Mouse (Mus musculus): ENCODE data around the gene Sdr42e1. TPM values are rescaled to one million over a fixed set of nuclear protein-coding genes. Genes with fewer than 3 reads are reported as not detected.
A peak's percentile ranks its signal among the peaks of the same experiment; 100 is the strongest.

The Sdr42e1 gene
- polyA plus RNA-seq, 1 experiment: 5.8 TPM

GRCm38 (mm10) chr8:117701246-117701645, 27.8 kb upstream of the Sdr42e1 start:
- 82% methylated on average over 8 of the region's 8 CpGs for WGBS
- TF ChIP-seq POLR2A (IDR thresholded peaks at IDR 0.05; ENCODE audit: borderline replicate concordance, insufficient read depth, low read length): no peak
- TF ChIP-seq CTCF (IDR thresholded peaks at IDR 0.05; ENCODE audit: borderline replicate concordance, insufficient read depth, low read depth, low read length): no peak
- H3K27me3 ChIP-seq (ENCODE audit: control insufficient read depth, insufficient read depth, low read length): no peaks in the 10 kb centered on the region

GRCm38 (mm10) chr8:117700699-117701098, 27.2 kb upstream of the Sdr42e1 start:
- no peak overlapping the region for H3K27ac ChIP-seq (ENCODE audit: insufficient read depth, low read length)
- no peaks in the 10 kb centered on the region for H3K4me1 ChIP-seq (ENCODE audit: control insufficient read depth, insufficient read depth, low read length)
- TF ChIP-seq POLR2A (IDR thresholded peaks at IDR 0.05; ENCODE audit: borderline replicate concordance, insufficient read depth, low read length) (no peak), CTCF (IDR thresholded peaks at IDR 0.05; ENCODE audit: borderline replicate concordance, insufficient read depth, low read depth, low read length) (no peak)
- H3K4me3 ChIP-seq (replicated peaks; ENCODE audit: insufficient read depth, low read depth, low read length): no peak overlapping the region
- 53% methylated on average over 8 of the region's 8 CpGs for WGBS
- H3K27me3 ChIP-seq (ENCODE audit: control insufficient read depth, insufficient read depth, low read length): no peaks in the 10 kb centered on the region
- DNase-seq: no peak

More at GRCm38 (mm10) chr8:117701246-117701645, 27.8 kb upstream of the Sdr42e1 start:
- no peak overlapping the region for H3K27ac ChIP-seq (ENCODE audit: insufficient read depth, low read length)
- H3K4me1 ChIP-seq (ENCODE audit: control insufficient read depth, insufficient read depth, low read length): no peaks in the 10 kb centered on the region
- no peak overlapping the region for H3K4me3 ChIP-seq (replicated peaks; ENCODE audit: insufficient read depth, low read depth, low read length)
- no peak for DNase-seq

GRCm38 (mm10) chr8:117697248-117697647, 23.8 kb upstream of the Sdr42e1 start:
- no peak overlapping the region for H3K27ac ChIP-seq (ENCODE audit: insufficient read depth, low read length)

GRCm38 (mm10) chr8:117695636-117696035, 22.1 kb upstream of the Sdr42e1 start:
- no peak overlapping the region for H3K27ac ChIP-seq (ENCODE audit: insufficient read depth, low read length)
- H3K27me3 ChIP-seq (ENCODE audit: control insufficient read depth, insufficient read depth, low read length): no peaks in the 10 kb centered on the region
- no peak for DNase-seq
- 87% methylated on average over 1 of the region's 1 CpGs for WGBS
- no peak for TF ChIP-seq CTCF (IDR thresholded peaks at IDR 0.05; ENCODE audit: borderline replicate concordance, insufficient read depth, low read depth, low read length)
- TF ChIP-seq POLR2A (IDR thresholded peaks at IDR 0.05; ENCODE audit: borderline replicate concordance, insufficient read depth, low read length): no peak
- H3K4me3 ChIP-seq (replicated peaks; ENCODE audit: insufficient read depth, low read depth, low read length): no peak overlapping the region
- H3K4me1 ChIP-seq (ENCODE audit: control insufficient read depth, insufficient read depth, low read length): no peaks in the 10 kb centered on the region

More at GRCm38 (mm10) chr8:117697248-117697647, 23.8 kb upstream of the Sdr42e1 start:
- Histone ChIP-seq H3K27me3 (ENCODE audit: control insufficient read depth, insufficient read depth, low read length) (no peaks in the 10 kb centered on the region), H3K4me1 (ENCODE audit: control insufficient read depth, insufficient read depth, low read length) (no peaks in the 10 kb centered on the region), H3K4me3 (replicated peaks; ENCODE audit: insufficient read depth, low read depth, low read length) (no peak overlapping the region)
- TF ChIP-seq POLR2A (IDR thresholded peaks at IDR 0.05; ENCODE audit: borderline replicate concordance, insufficient read depth, low read length) (no peak), CTCF (IDR thresholded peaks at IDR 0.05; ENCODE audit: borderline replicate concordance, insufficient read depth, low read depth, low read length) (peak; percentile 51; the same call in 1 of the 2 replicates)
- WGBS: 36% methylated on average over 5 of the region's 5 CpGs
- peak; percentile 8 to 25 for DNase-seq

- H3K27ac ChIP-seq (ENCODE audit: insufficient read depth, low read length): no peak overlapping the region
- H3K27me3 ChIP-seq (ENCODE audit: control insufficient read depth, insufficient read depth, low read length): no peaks in the 10 kb centered on the region
- H3K4me1 ChIP-seq (ENCODE audit: control insufficient read depth, insufficient read depth, low read length): no peaks in the 10 kb centered on the region
- no peak overlapping the region for H3K4me3 ChIP-seq (replicated peaks; ENCODE audit: insufficient read depth, low read depth, low read length)
- 86% methylated on average over 4 of the region's 4 CpGs for WGBS
- DNase-seq: no peak
- no peak for TF ChIP-seq CTCF (IDR thresholded peaks at IDR 0.05; ENCODE audit: borderline replicate concordance, insufficient read depth, low read depth, low read length)
- TF ChIP-seq POLR2A (IDR thresholded peaks at IDR 0.05; ENCODE audit: borderline replicate concordance, insufficient read depth, low read length): no peak
These were observed 18.6 kb upstream of the Sdr42e1 start for GRCm38 (mm10) chr8:117692131-117692530.

- H3K4me3 ChIP-seq (replicated peaks; ENCODE audit: insufficient read depth, low read depth, low read length): no peak overlapping the region
- WGBS: 89% methylated on average over 7 of the region's 7 CpGs
- H3K27ac ChIP-seq (ENCODE audit: insufficient read depth, low read length): no peak overlapping the region
- DNase-seq: no peak
- H3K27me3 ChIP-seq (ENCODE audit: control insufficient read depth, insufficient read depth, low read length): no peaks in the 10 kb centered on the region
- TF ChIP-seq CTCF (IDR thresholded peaks at IDR 0.05; ENCODE audit: borderline replicate concordance, insufficient read depth, low read depth, low read length): no peak
- no peak for TF ChIP-seq POLR2A (IDR thresholded peaks at IDR 0.05; ENCODE audit: borderline replicate concordance, insufficient read depth, low read length)
- H3K4me1 ChIP-seq (ENCODE audit: control insufficient read depth, insufficient read depth, low read length): no peaks in the 10 kb centered on the region
These were observed 14.4 kb upstream of the Sdr42e1 start for GRCm38 (mm10) chr8:117687890-117688289.

GRCm38 (mm10) chr8:117684504-117684903, 11.0 kb upstream of the Sdr42e1 start:
- no peak for DNase-seq
- Histone ChIP-seq H3K4me1 (ENCODE audit: control insufficient read depth, insufficient read depth, low read length) (no peaks in the 10 kb centered on the region), H3K4me3 (replicated peaks; ENCODE audit: insufficient read depth, low read depth, low read length) (no peak overlapping the region), H3K27me3 (ENCODE audit: control insufficient read depth, insufficient read depth, low read length) (no peaks in the 10 kb centered on the region; the same call in 1 of the 2 replicates), H3K27ac (ENCODE audit: insufficient read depth, low read length) (no peak overlapping the region)
- WGBS: 58% methylated on average over 11 of the region's 11 CpGs
- no peak for TF ChIP-seq POLR2A (IDR thresholded peaks at IDR 0.05; ENCODE audit: borderline replicate concordance, insufficient read depth, low read length)
- TF ChIP-seq CTCF (IDR thresholded peaks at IDR 0.05; ENCODE audit: borderline replicate concordance, insufficient read depth, low read depth, low read length): no peak

GRCm38 (mm10) chr8:117683925-117684472, 10.5 kb upstream of the Sdr42e1 start:
- Histone ChIP-seq H3K4me3 (replicated peaks; ENCODE audit: insufficient read depth, low read depth, low read length) (no peak overlapping the region), H3K4me1 (ENCODE audit: control insufficient read depth, insufficient read depth, low read length) (no peaks in the 10 kb centered on the region), H3K27ac (ENCODE audit: insufficient read depth, low read length) (no peak overlapping the region), H3K27me3 (ENCODE audit: control insufficient read depth, insufficient read depth, low read length) (no peaks in the 10 kb centered on the region; the same call in 1 of the 2 replicates)
- DNase-seq: no peak
- TF ChIP-seq CTCF (IDR thresholded peaks at IDR 0.05; ENCODE audit: borderline replicate concordance, insufficient read depth, low read depth, low read length): no peak
- TF ChIP-seq POLR2A (IDR thresholded peaks at IDR 0.05; ENCODE audit: borderline replicate concordance, insufficient read depth, low read length): no peak
- WGBS: 89% methylated on average over 10 of the region's 10 CpGs
